10 mouse cellular contexts compared by ENCODE assay signal in genomic region chr11:4949256-4950044, GRCm38 (mm10). TPM values are rescaled to one million over a fixed set of nuclear protein-coding genes. Genes with fewer than 3 reads are reported as not detected.
DNase-seq lines count a peak whose midpoint lies in the region; ATAC-seq and TF ChIP-seq lines count a peak whose summit lies in the region.
"Had no signal": no experiment of that assay in that cellular context is flagged by ENCODE, and none has a peak within 500 bp of the region (broad histone marks: within the 10 kb centered on the region; RNA-seq: fewer than 3 reads in every experiment).

No protein-coding gene starts in this region.

- no peak overlapping the region for H3K27ac ChIP-seq in heart, embryonic 12.5 days (ENCODE audit: poor library complexity, severe bottlenecking)
- H3K27ac ChIP-seq in forebrain, embryonic 11.5 days (ENCODE audit: low read depth, low read length): no peak overlapping the region
- H3K27ac ChIP-seq in intestine, postnatal 0 days (ENCODE audit: low read depth, low read length): no peak overlapping the region
- H3K27ac ChIP-seq: lung, embryonic 15.5 days had no signal

- H3K4me2 ChIP-seq in heart, embryonic 12.5 days: no peak overlapping the region
- no peak overlapping the region for H3K4me2 ChIP-seq in forebrain, embryonic 11.5 days (ENCODE audit: low read depth, low read length, severe bottlenecking)
- 0 out of 2 replicates have a peak overlapping the region, but pooled peaks have one; percentile 6 for H3K4me2 ChIP-seq in intestine, postnatal 0 days (replicated peaks; ENCODE audit: low read depth)
- H3K4me2 ChIP-seq: lung, embryonic 15.5 days had no signal

- TF ChIP-seq CTCF in intestine, postnatal 0 days (IDR thresholded peaks at IDR 0.05; ENCODE audit: low read depth): no peak

- no peaks in the 10 kb centered on the region for H3K36me3 ChIP-seq in heart, embryonic 12.5 days
- no peaks in the 10 kb centered on the region for H3K36me3 ChIP-seq in forebrain, embryonic 11.5 days (ENCODE audit: control insufficient read depth, insufficient read depth, low read length)
- H3K36me3 ChIP-seq in intestine, postnatal 0 days (ENCODE audit: control insufficient read depth, insufficient read depth): no peaks in the 10 kb centered on the region
- H3K36me3 ChIP-seq: lung, embryonic 15.5 days had no signal

- H3K4me1 ChIP-seq in heart, embryonic 12.5 days (replicated peaks): peaks cover 19% of the 10 kb centered on the region
- peaks cover 9% of the 10 kb centered on the region; the same call in 1 of the 2 replicates for H3K4me1 ChIP-seq in forebrain, embryonic 11.5 days (replicated peaks; ENCODE audit: control insufficient read depth, insufficient read depth, low read length)
- 0 out of 2 replicates have a peak, but pooled peaks cover 3% of the 10 kb centered on the region for H3K4me1 ChIP-seq in intestine, postnatal 0 days (replicated peaks; ENCODE audit: control insufficient read depth, insufficient read depth, low read length)

- no peak overlapping the region for H3K9ac ChIP-seq in heart, embryonic 12.5 days
- no peak overlapping the region for H3K9ac ChIP-seq in forebrain, embryonic 11.5 days (ENCODE audit: low read length)
- no peak overlapping the region for H3K9ac ChIP-seq in intestine, postnatal 0 days (ENCODE audit: low read depth, low read length)
- H3K9ac ChIP-seq: lung, embryonic 15.5 days had no signal

- WGBS in heart, embryonic 12.5 days: 6% methylated on average over 23 of the region's 23 CpGs
- WGBS in forebrain, embryonic 11.5 days: 5% methylated on average over 23 of the region's 23 CpGs
- 6% methylated on average over 23 of the region's 23 CpGs for WGBS in intestine, postnatal 0 days

- no peaks in the 10 kb centered on the region for H3K9me3 ChIP-seq in heart, embryonic 12.5 days (replicated peaks)
- no peaks in the 10 kb centered on the region for H3K9me3 ChIP-seq in forebrain, embryonic 11.5 days (ENCODE audit: control insufficient read depth, low read length)
- no peaks in the 10 kb centered on the region for H3K9me3 ChIP-seq in intestine, postnatal 0 days (ENCODE audit: control insufficient read depth)
- H3K9me3 ChIP-seq: lung, embryonic 15.5 days had no signal

- no peak for DNase-seq in heart, adult 8-10 months (ENCODE audit: low spot score)
- peak; percentile 65 for DNase-seq in NIH3T3 (ENCODE audit: low read depth)
- peak; percentile 89 for DNase-seq in forebrain, embryonic 11.5 days (ENCODE audit: low spot score)
- peak; percentile 14 for DNase-seq in lung, postnatal 36 days
- DNase-seq in right cerebral cortex, postnatal 4 days: peak; percentile 41

- ATAC-seq in heart, embryonic 12.5 days (ENCODE audit: insufficient number of reproducible peaks, low FRiP score): peak; percentile 44; the same call in 1 of the 2 replicates
- no peak for ATAC-seq in forebrain, embryonic 11.5 days (replicated peaks; ENCODE audit: low FRiP score)
- no peak for ATAC-seq in intestine, postnatal 0 days
- ATAC-seq in erythroid progenitor cell, adult 5-6 weeks (replicated peaks; ENCODE audit: low FRiP score, poor library complexity, severe bottlenecking): no peak

- H3K4me3 ChIP-seq in heart, embryonic 12.5 days: no peak overlapping the region
- no peak overlapping the region for H3K4me3 ChIP-seq in forebrain, embryonic 11.5 days (ENCODE audit: low read depth, low read length)
- 0 out of 2 replicates have a peak overlapping the region, but pooled peaks have one; percentile 2 for H3K4me3 ChIP-seq in intestine, postnatal 0 days (ENCODE audit: low read depth, low read length)
- H3K4me3 ChIP-seq: erythroblast, embryonic 14.5 days; lung, embryonic 15.5 days had no signal

- peaks cover 98% of the 10 kb centered on the region for H3K27me3 ChIP-seq in heart, embryonic 12.5 days (replicated peaks)
- peaks cover 73% of the 10 kb centered on the region for H3K27me3 ChIP-seq in forebrain, embryonic 11.5 days (ENCODE audit: control insufficient read depth, insufficient read depth, low read length)
- peaks cover 76% of the 10 kb centered on the region for H3K27me3 ChIP-seq in intestine, postnatal 0 days (replicated peaks; ENCODE audit: control insufficient read depth, insufficient read depth, low read length)

RNA-seq across cellular contexts. Expression of gene Nefh, which starts 1.6 kb away (rescaled TPM):
- 0.58 and 0.66 TPM in 2 replicates for polyA plus RNA-seq in heart, embryonic 12.5 days (2016; fragmentation: Nextera tagmentation; extraction: Ambion mirVana)
- not detected for total RNA-seq in heart, adult 8-10 months (2022)
- polyA plus RNA-seq in forebrain, embryonic 11.5 days (2014; fragmentation: Nextera tagmentation; extraction: Ambion mirVana): 0.17 and 0.21 TPM in 2 replicates
- 0.25 and 0.26 TPM in 2 replicates for polyA plus RNA-seq in intestine, postnatal 0 days (2015; fragmentation: Nextera tagmentation; extraction: Ambion mirVana)
- not detected in 2 replicates for total RNA-seq in erythroid progenitor cell, adult 5-6 weeks (2015; ENCODE audit: low replicate concordance)
- 0.39 and 0.98 TPM in 2 replicates for total RNA-seq in erythroid progenitor cell, adult 5-6 weeks (2017; ENCODE audit: low replicate concordance)

RNA-seq across cellular contexts. Expression of gene Ap1b1, which starts 37.2 kb away (rescaled TPM):
- polyA plus RNA-seq in heart, embryonic 12.5 days (2016; fragmentation: Nextera tagmentation; extraction: Ambion mirVana): 51.4 and 56.4 TPM in 2 replicates
- 10 to 100 TPM; 44.3 to 62.4 (median 54.2) TPM for total RNA-seq in heart, adult 8-10 months (2022)
- polyA plus RNA-seq in forebrain, embryonic 11.5 days (2014; fragmentation: Nextera tagmentation; extraction: Ambion mirVana): 59.2 and 66.4 TPM in 2 replicates
- 60.3 and 60.4 TPM in 2 replicates for polyA plus RNA-seq in intestine, postnatal 0 days (2015; fragmentation: Nextera tagmentation; extraction: Ambion mirVana)
- total RNA-seq in erythroid progenitor cell, adult 5-6 weeks (2015; ENCODE audit: low replicate concordance): 42.8 and 126 TPM in 2 replicates
- 91.6 and 103 TPM in 2 replicates for total RNA-seq in erythroid progenitor cell, adult 5-6 weeks (2017; ENCODE audit: low replicate concordance)

RNA-seq across cellular contexts. Expression of gene Thoc5, which starts 54.3 kb away (rescaled TPM):
- polyA plus RNA-seq in heart, embryonic 12.5 days (2016; fragmentation: Nextera tagmentation; extraction: Ambion mirVana): 28.8 and 29.6 TPM in 2 replicates
- total RNA-seq in heart, adult 8-10 months (2022): 10 to 100 TPM; 14.9 to 19.8 (median 16.2) TPM
- 54.7 and 61.3 TPM in 2 replicates for polyA plus RNA-seq in forebrain, embryonic 11.5 days (2014; fragmentation: Nextera tagmentation; extraction: Ambion mirVana)
- 15.9 TPM in 2 replicates for polyA plus RNA-seq in intestine, postnatal 0 days (2015; fragmentation: Nextera tagmentation; extraction: Ambion mirVana)
- 3.6 and 4.6 TPM in 2 replicates for total RNA-seq in erythroid progenitor cell, adult 5-6 weeks (2015; ENCODE audit: low replicate concordance)
- 8.3 and 12.7 TPM in 2 replicates for total RNA-seq in erythroid progenitor cell, adult 5-6 weeks (2017; ENCODE audit: low replicate concordance)
